Mouse (Mus musculus): ENCODE measurements around the gene Rabl6. TPM values are rescaled to one million over a fixed set of nuclear protein-coding genes. Genes with fewer than 3 reads are reported as not detected.

Rabl6 gene
- polyA plus RNA-seq, 1 experiment from 2014 or later = 69.6 TPM

DNA sequence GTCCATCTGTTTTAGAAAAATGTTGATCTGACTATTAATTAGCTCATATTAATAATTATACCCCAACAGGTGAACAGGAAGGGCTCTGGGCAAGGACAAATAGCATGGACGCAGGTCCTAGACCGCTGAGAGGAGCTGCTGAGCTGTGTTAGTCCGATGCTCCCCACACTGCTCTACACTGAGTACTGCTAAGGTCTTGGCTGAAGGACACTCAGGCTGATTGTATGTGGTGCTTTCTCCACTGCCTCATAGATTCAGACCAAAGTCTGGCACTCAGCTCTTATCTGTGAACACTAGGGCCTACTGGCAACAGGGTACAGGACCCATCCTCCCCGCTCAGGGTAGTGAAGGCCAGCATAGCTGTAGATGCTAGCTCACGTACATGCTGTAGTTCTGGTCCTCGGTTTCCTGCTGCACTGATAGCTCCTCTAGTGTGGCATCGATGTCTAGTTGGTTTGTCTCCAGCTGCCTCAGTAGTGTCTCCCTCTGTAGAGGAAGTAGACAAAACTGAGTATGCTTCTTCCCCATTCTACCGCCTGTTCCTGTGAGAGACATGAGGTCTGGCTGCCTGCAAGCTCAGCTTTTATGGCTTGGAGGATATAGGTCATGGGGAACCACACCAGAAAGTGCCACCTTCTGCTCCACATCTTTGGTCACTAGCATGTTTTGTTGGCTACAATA, 20.0 kb downstream of the Rabl6 start:
- no peak for ATAC-seq (ENCODE audit: low FRiP score)
- no peaks in the 10 kb centered on the region for H3K27me3 ChIP-seq (replicated peaks)
- H3K27ac ChIP-seq (replicated peaks) = no peak overlapping the region
- H3K4me1 ChIP-seq = peaks cover 7% of the 10 kb centered on the region
- 95% methylated on average over 8 of the region's 8 CpGs for WGBS
- no peak overlapping the region for H3K9ac ChIP-seq (replicated peaks)
- H3K4me2 ChIP-seq = no peak overlapping the region
- H3K4me3 ChIP-seq (replicated peaks) = no peak overlapping the region
- peaks cover 85% of the 10 kb centered on the region for H3K36me3 ChIP-seq
- no peaks in the 10 kb centered on the region for H3K9me3 ChIP-seq (replicated peaks)

DNA sequence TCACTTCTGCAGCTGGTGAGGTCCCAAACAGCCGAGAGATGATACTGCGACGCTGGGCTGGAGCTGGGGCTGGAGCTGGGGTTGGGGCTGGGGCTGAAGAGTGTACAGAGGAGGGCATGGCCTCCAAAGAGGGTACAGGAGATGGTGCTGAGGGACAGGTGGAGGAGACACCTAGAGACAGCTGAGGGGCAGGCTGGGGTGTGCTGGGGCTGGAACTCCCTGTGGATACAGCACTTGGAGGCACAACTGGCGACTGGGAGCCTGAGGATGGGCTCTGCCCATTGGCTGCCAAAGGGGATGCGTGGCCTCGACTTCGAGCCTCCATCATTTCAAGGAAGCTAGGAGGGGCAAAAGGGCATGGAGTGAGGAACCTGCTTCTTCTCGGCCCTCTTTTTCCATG, 21.0 kb downstream of the Rabl6 start:
- Histone ChIP-seq H3K36me3 (peaks cover 77% of the 10 kb centered on the region), H3K4me1 (peaks cover 17% of the 10 kb centered on the region), H3K4me3 (replicated peaks) (no peak overlapping the region), H3K9ac (replicated peaks) (no peak overlapping the region), H3K9me3 (replicated peaks) (no peaks in the 10 kb centered on the region), H3K27ac (replicated peaks) (no peak overlapping the region), H3K27me3 (replicated peaks) (no peaks in the 10 kb centered on the region), H3K4me2 (no peak overlapping the region)
- ATAC-seq (ENCODE audit: low FRiP score) = no peak
- 94% methylated on average over 8 of the region's 8 CpGs for WGBS

DNA sequence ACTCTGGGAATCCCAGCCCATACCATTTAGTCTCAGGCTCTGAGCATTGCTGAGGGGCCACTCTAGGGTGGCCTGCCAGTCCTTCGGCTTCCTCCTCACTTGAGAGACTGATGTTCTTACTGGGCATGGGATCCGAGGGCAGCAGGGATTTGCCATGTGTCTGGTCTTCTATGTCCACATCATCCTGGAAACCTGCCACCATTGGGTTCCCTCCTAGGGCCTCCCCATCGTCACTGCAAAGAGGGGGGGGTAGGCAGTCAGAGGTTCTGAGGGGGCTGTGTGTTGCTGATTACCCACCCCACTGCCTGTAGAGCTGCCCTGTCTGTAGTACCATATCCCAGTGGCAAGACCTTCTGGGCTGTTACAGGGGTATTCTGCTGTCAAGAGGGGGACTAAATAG, 22.7 kb downstream of the Rabl6 start:
- Histone ChIP-seq H3K4me1 (peaks cover 33% of the 10 kb centered on the region), H3K27me3 (replicated peaks) (peaks cover 2% of the 10 kb centered on the region), H3K9ac (replicated peaks) (no peak overlapping the region), H3K36me3 (peaks cover 60% of the 10 kb centered on the region), H3K27ac (replicated peaks) (no peak overlapping the region), H3K9me3 (replicated peaks) (no peaks in the 10 kb centered on the region), H3K4me2 (no peak overlapping the region), H3K4me3 (replicated peaks) (no peak overlapping the region)
- no peak for ATAC-seq (ENCODE audit: low FRiP score)
- 83% methylated on average over 3 of the region's 3 CpGs for WGBS

DNA sequence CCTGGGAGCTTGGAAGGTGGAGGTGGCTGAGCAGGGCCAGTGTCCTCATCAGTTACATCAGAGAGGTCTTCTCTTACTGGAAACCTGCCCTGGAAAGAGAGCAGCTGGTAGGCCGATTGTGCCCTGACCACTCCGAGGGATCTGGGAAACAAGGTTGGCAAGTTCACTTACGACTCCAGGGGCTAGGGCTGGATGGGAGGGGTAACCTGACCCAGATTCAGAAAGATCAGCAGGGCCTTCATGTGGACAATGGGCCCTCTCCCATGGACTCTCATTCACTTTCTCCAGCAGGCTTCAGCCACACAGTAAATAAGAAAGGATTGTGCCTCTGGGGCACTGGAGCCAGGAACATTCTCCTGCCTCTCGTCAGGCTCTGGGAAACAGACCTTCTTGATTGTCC, 23.5 kb downstream of the Rabl6 start:
- Histone ChIP-seq H3K9ac (replicated peaks) (no peak overlapping the region), H3K9me3 (replicated peaks) (no peaks in the 10 kb centered on the region), H3K4me2 (no peak overlapping the region), H3K36me3 (peaks cover 53% of the 10 kb centered on the region), H3K4me1 (peaks cover 40% of the 10 kb centered on the region), H3K27me3 (replicated peaks) (peaks cover 10% of the 10 kb centered on the region), H3K27ac (replicated peaks) (no peak overlapping the region), H3K4me3 (replicated peaks) (no peak overlapping the region)
- WGBS = 82% methylated on average over 4 of the region's 4 CpGs
- no peak for ATAC-seq (ENCODE audit: low FRiP score)

DNA sequence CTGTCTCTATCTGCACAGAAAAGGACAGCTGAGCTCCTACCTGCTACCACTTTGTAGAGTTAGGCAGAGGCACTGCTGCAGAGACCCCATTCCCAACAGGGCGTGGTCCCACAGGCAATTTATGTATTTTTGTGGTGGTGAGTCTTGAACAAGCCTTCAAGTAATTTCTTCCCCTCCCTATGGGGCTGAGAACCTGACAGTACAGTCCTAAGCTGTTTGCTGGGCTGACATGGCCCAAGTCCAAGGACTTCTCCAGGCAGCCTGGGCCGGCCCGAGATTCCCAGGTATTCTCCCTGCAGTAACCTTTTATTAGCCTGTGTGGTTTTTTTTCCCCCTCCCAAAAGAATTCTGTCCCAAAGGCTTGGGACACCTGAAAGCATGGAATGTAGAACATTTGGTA, 24.2 kb downstream of the Rabl6 start:
- Histone ChIP-seq H3K4me2 (no peak overlapping the region), H3K4me1 (peaks cover 47% of the 10 kb centered on the region), H3K9ac (replicated peaks) (no peak overlapping the region), H3K27me3 (replicated peaks) (peaks cover 17% of the 10 kb centered on the region), H3K36me3 (peaks cover 47% of the 10 kb centered on the region), H3K4me3 (replicated peaks) (no peak overlapping the region), H3K9me3 (replicated peaks) (no peaks in the 10 kb centered on the region), H3K27ac (replicated peaks) (no peak overlapping the region)
- 89% methylated on average over 3 of the region's 3 CpGs for WGBS
- ATAC-seq (ENCODE audit: low FRiP score) = no peak

DNA sequence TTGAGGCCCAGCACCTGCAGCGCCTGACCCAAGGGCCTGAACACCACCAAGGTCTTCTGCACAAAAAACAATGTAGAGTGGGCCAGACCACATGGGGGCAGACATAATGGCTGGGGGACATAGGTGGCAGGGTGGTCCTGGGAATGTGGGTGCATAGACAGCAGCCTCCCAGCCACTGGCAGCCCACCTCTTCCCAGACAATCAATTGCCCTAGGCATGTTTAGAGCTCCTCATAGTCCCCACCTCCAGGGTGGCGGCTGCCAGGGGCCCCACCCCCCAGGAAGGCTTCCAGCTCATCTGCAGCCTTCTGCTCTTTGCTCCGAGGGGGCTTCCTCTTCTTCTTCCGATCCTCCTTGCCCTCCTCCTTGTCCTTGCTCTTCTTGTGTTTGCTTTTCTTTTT, 24.8 kb downstream of the Rabl6 start:
- Histone ChIP-seq H3K4me1 (peaks cover 53% of the 10 kb centered on the region), H3K9ac (replicated peaks) (no peak overlapping the region)
- ATAC-seq (ENCODE audit: low FRiP score) = no peak

GRCm38 (mm10) chr2:25583120-25583481, 25.2 kb downstream of the Rabl6 start:
- Histone ChIP-seq H3K27me3 (replicated peaks) (peaks cover 27% of the 10 kb centered on the region), H3K36me3 (peaks cover 43% of the 10 kb centered on the region), H3K9ac (replicated peaks) (no peak overlapping the region), H3K4me2 (no peak overlapping the region), H3K4me1 (peaks cover 58% of the 10 kb centered on the region), H3K4me3 (replicated peaks) (no peak overlapping the region), H3K27ac (replicated peaks) (peak overlapping the region; percentile 71; the same call in 1 of the 2 replicates), H3K9me3 (replicated peaks) (no peaks in the 10 kb centered on the region)
- ATAC-seq (ENCODE audit: low FRiP score) = no peak
- 56% methylated on average over 6 of the region's 6 CpGs for WGBS

More for the DNA sequence above, 24.8 kb downstream of the Rabl6 start:
- H3K9me3 ChIP-seq (replicated peaks) = no peaks in the 10 kb centered on the region
- H3K4me3 ChIP-seq (replicated peaks) = no peak overlapping the region
- H3K27ac ChIP-seq (replicated peaks) = peak overlapping the region; percentile 71; the same call in 1 of the 2 replicates
- H3K27me3 ChIP-seq (replicated peaks) = peaks cover 22% of the 10 kb centered on the region
- H3K36me3 ChIP-seq = peaks cover 46% of the 10 kb centered on the region
- 73% methylated on average over 4 of the region's 4 CpGs for WGBS
- no peak overlapping the region for H3K4me2 ChIP-seq

GRCm38 (mm10) chr2:25582466-25583119, 25.7 kb downstream of the Rabl6 start:
- Histone ChIP-seq H3K27me3 (replicated peaks) (peaks cover 32% of the 10 kb centered on the region), H3K4me2 (peak overlapping the region; percentile 84; the same call in 1 of the 2 replicates), H3K27ac (replicated peaks) (peak overlapping the region; percentile 71), H3K36me3 (peaks cover 38% of the 10 kb centered on the region), H3K4me3 (replicated peaks) (no peak overlapping the region), H3K9ac (replicated peaks) (no peak overlapping the region), H3K9me3 (replicated peaks) (no peaks in the 10 kb centered on the region), H3K4me1 (peaks cover 63% of the 10 kb centered on the region)
- ATAC-seq (ENCODE audit: low FRiP score) = peak; percentile 29; the same call in 1 of the 2 replicates
- 33% methylated on average over 12 of the region's 12 CpGs for WGBS

DNA sequence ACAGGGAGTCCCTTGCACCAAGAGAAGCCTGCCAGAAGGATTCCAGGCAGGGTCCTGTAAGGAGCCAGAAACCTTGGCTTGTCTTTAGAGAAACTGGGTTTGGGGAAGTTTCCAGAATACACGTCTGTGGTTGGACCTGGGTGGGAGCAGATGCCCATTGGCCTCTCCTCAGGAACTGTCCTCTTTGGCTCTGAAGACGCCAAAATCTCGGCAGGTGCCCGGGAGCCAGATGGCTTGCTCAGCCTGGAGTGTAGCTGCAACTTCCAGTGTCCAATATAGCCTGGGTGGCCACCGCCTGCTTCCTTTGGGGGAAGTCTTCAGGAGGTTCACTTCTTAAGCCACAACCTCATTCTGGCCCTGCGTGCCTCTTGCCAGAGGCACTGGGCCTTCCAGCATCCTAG, 26.4 kb downstream of the Rabl6 start:
- WGBS = 32% methylated on average over 6 of the region's 6 CpGs
- Histone ChIP-seq H3K4me3 (replicated peaks) (peak overlapping the region; percentile 60), H3K9me3 (replicated peaks) (no peaks in the 10 kb centered on the region), H3K4me2 (peak overlapping the region; percentile 84), H3K9ac (replicated peaks) (no peak overlapping the region), H3K4me1 (peaks cover 69% of the 10 kb centered on the region), H3K27ac (replicated peaks) (peak overlapping the region; percentile 71), H3K27me3 (replicated peaks) (peaks cover 39% of the 10 kb centered on the region), H3K36me3 (peaks cover 36% of the 10 kb centered on the region)
- ATAC-seq (ENCODE audit: low FRiP score) = no peak

DNA sequence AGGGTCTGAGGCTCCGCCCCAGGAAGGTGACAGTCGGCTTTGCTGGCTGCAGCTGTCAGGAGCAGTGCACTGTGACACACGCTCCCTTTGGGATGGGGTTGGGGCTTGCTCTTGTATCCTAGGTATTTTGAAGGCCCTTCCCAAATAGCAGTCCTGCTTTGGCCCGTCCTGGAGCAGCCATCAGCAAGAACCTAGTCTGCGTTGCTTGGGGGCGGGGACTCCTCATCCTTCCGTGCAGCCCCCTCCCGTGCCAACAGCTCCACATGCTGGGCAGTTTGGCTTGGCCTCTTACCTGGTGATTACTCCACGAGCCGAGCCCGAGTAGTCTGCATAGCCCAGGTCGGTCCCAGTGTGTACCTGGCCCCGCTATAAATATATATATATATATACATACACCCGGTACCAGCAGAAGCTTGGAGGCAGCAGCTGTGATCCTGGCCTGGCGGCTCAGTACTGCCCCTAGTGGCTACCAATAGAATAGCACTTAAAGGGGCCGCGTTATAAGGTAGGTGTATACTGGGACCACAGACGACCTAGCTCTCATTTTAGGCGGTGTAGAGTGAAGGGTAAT, 26.9 kb downstream of the Rabl6 start, which contains the start of gene Ajm1:
TSS of gene Ajm1 (minus strand) at position 464 of the 571 bp plus-strand sequence.
- Histone ChIP-seq H3K9me3 (replicated peaks) (no peaks in the 10 kb centered on the region), H3K4me2 (peak within 1 kb of the TSS; percentile 84), H3K36me3 (peaks cover 36% of the 10 kb centered on the region), H3K4me3 (replicated peaks) (peak within 1 kb of the TSS; percentile 60), H3K27me3 (replicated peaks) (peaks cover 44% of the 10 kb centered on the region), H3K9ac (replicated peaks) (peak within 1 kb of the TSS; percentile 62), H3K4me1 (peaks cover 73% of the 10 kb centered on the region), H3K27ac (replicated peaks) (peak within 1 kb of the TSS; percentile 71)
- peak; percentile 78 for ATAC-seq (ENCODE audit: low FRiP score)
- 5% methylated on average over 19 of the region's 19 CpGs for WGBS

- peak overlapping the region; percentile 60 for H3K4me3 ChIP-seq (replicated peaks)
- H3K9me3 ChIP-seq (replicated peaks) = no peaks in the 10 kb centered on the region
- H3K27ac ChIP-seq (replicated peaks) = no peak overlapping the region
- H3K4me2 ChIP-seq = peak overlapping the region; percentile 84
- H3K4me1 ChIP-seq = peaks cover 76% of the 10 kb centered on the region
- peak overlapping the region; percentile 62 for H3K9ac ChIP-seq (replicated peaks)
- ATAC-seq (ENCODE audit: low FRiP score) = peak; percentile 3; the same call in 1 of the 2 replicates
- peaks cover 37% of the 10 kb centered on the region for H3K36me3 ChIP-seq
- H3K27me3 ChIP-seq (replicated peaks) = peaks cover 48% of the 10 kb centered on the region
- 35% methylated on average over 6 of the region's 6 CpGs for WGBS
Observed at GRCm38 (mm10) chr2:25580621-25581101, 27.7 kb downstream of the Rabl6 start.
